Mouse (Mus musculus) heart, embryonic 13.5 days (tissue): ENCODE results near the gene Cadps. TPM values are rescaled to one million over a fixed set of nuclear protein-coding genes. Genes with fewer than 3 reads are reported as not detected.

Experiments
- ATAC-seq: fragments of 200-750 bp; cut with Nextera tagmentation; 2 replicates; pipeline ENCODE4 v1.8.0; 2017; ENCODE audit warnings: moderate TSS enrichment; ENCODE audit not compliant: insufficient number of reproducible peaks, low FRiP score, low TSS enrichment; ENCODE audit errors: extremely low read depth
- H3K27ac ChIP-seq: fragments of 300-500 bp; sonication (generic); replicated peaks from 2 replicates; pipeline ENCODE4 v1.5.1; 2015; ENCODE audit warnings: moderate library complexity, mild to moderate bottlenecking, inconsistent platforms
- H3K27me3 ChIP-seq: fragments of 300-500 bp; sonication (generic); replicated peaks from 2 replicates; pipeline ENCODE4 v1.6.1; 2015; ENCODE audit warnings: mild to moderate bottlenecking, inconsistent platforms
- H3K36me3 ChIP-seq: fragments of 300-500 bp; sonication (generic); 2 replicates; pipeline ENCODE4 v1.6.1; 2015; ENCODE audit warnings: mild to moderate bottlenecking, inconsistent platforms
- H3K4me1 ChIP-seq: fragments of 300-500 bp; sonication (generic); 2 replicates; pipeline ENCODE4 v1.6.1; 2015; ENCODE audit warnings: inconsistent platforms
- H3K4me2 ChIP-seq: fragments of 300-500 bp; sonication (generic); 2 replicates; pipeline ENCODE4 v1.6.1; 2015; ENCODE audit warnings: inconsistent platforms, mild to moderate bottlenecking, moderate library complexity
- H3K4me3 ChIP-seq: fragments of 300-500 bp; sonication (generic); 2 replicates; pipeline ENCODE4 v1.5.1; 2015; ENCODE audit warnings: moderate library complexity, mild to moderate bottlenecking, inconsistent platforms
- H3K9ac ChIP-seq: fragments of 300-500 bp; sonication (generic); 2 replicates; pipeline ENCODE4 v1.6.1; 2015; ENCODE audit warnings: inconsistent platforms, mild to moderate bottlenecking, moderate library complexity
- H3K9me3 ChIP-seq: fragments of 300-500 bp; sonication (generic); 2 replicates; pipeline ENCODE4 v1.6.1; 2016; ENCODE audit warnings: inconsistent platforms
- WGBS: fragments of 180-500 bp; shearing (Covaris S2); methylation state at CpG from one replicate; pipeline ENCODE4 v1.1.7; 2015; ENCODE audit warnings: mixed read lengths; 5-methylcytosine and 5-hydroxymethylcytosine counted together
- polyA plus RNA-seq: library from polyadenylated mRNA; unstranded; fragments of >200 nt; fragmentation: Nextera tagmentation; extraction: Ambion mirVana; gene quantifications from 2 replicates; pipeline ENCODE4 v1.2.1, GENCODE M21; 2015

Cadps gene
- polyA plus RNA-seq: 0.48 and 0.51 TPM in 2 replicates

DNA sequence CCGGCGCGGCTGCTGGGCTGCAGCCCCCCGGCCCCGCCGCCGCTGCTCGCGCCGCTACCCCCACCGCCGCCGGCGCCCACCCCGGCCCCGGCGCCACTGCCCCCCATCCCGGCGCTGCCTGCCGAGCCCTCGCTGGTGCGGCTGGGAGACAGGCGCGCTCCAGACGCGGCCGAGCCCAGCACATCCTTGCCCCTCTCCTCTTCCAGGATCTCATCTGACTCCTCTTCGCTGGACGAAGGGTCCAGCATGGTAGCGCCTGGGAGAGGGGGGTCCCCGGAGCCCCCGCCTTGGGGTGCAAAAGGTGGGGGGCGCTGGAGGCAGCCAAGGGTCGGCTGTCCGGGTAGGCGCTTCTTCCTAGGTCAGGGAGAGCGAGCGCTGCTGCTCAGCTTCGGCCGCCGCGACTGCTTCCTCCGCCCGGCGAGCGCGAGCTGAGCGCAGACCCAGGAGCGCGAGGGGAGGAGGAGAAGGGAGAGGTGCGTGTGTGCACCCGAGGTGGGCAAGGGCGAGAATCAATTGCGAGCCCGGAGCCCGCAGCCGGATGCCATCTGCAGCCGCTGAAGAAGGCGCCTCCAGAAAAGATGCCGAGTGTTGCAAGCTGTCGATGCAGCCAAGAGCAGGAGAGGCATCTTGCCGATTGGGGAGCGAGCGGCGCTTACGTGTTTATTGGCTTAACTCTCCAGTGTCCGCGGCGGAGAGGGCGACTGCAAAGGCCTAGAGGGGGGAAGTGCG lies at the start of gene Cadps:
Gene Cadps, minus strand, starts transcription at position 589 of the 729 bp plus-strand sequence.
- H3K4me2 ChIP-seq: peak within 1 kb of the TSS; percentile 94
- peak within 1 kb of the TSS; percentile 82 for H3K9ac ChIP-seq
- H3K27me3 ChIP-seq: peaks cover 28% of the 10 kb centered on the region
- WGBS: under 1% methylated on average over 67 of the region's 71 CpGs
- no peak for ATAC-seq
- H3K36me3 ChIP-seq: no peaks in the 10 kb centered on the region
- H3K9me3 ChIP-seq: peaks cover 4% of the 10 kb centered on the region; the same call in 1 of the 2 replicates
- peak within 1 kb of the TSS; percentile 87 for H3K27ac ChIP-seq
- peak within 1 kb of the TSS; percentile 70 for H3K4me3 ChIP-seq
- H3K4me1 ChIP-seq: peaks cover 26% of the 10 kb centered on the region

DNA sequence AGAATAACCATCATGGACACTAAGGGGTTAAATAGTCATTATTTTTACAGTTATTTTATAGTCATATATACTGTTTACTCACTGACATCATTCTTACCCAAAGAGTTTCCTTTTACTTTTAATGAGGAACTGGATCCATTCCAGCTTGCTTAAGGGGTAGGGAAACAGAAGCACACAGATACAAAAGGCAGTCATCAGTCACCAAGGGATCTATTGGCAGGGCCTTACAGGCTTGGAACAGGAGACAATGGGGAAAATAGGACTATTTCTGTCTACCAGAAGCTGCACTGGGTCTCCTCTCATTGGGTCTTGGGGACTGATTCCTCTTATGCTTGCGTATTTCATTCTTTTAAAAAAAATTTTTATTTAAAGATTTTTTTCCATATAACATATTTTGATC lies 46.7 kb upstream of the Cadps start:
- H3K36me3 ChIP-seq: no peaks in the 10 kb centered on the region
- no peaks in the 10 kb centered on the region for H3K4me1 ChIP-seq
- H3K4me2 ChIP-seq: no peak overlapping the region
- no peak for ATAC-seq
- no peak overlapping the region for H3K9ac ChIP-seq
- no peaks in the 10 kb centered on the region for H3K9me3 ChIP-seq
- no peak overlapping the region for H3K4me3 ChIP-seq
- WGBS: 90% methylated on average over 1 of the region's 1 CpGs
- H3K27me3 ChIP-seq: no peaks in the 10 kb centered on the region
- no peak overlapping the region for H3K27ac ChIP-seq

DNA sequence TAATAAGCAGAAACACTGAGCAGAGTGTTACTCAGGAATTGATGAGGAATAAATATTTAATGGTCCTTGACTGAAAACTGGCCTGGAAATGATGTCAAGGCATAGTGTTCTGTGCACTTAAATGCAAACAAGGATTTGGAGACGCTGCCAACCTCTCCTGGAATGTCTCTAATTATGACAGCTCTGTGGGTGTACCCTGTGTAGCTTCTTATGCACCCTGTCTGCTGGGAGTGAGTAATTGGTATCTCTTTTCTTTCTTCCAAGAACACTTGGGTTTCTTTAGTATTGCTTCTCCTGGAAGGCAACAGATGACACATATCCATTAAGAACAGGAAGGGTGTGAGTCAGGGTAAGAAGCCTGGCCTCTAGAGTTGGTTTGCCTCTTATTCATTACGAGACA lies 42.4 kb upstream of the Cadps start:
- 57% methylated on average over 2 of the region's 2 CpGs for WGBS
- Histone ChIP-seq H3K36me3 (no peaks in the 10 kb centered on the region), H3K4me3 (no peak overlapping the region), H3K9ac (no peak overlapping the region), H3K9me3 (no peaks in the 10 kb centered on the region), H3K4me1 (no peaks in the 10 kb centered on the region), H3K27me3 (no peaks in the 10 kb centered on the region), H3K27ac (no peak overlapping the region), H3K4me2 (no peak overlapping the region)
- ATAC-seq: no peak

DNA sequence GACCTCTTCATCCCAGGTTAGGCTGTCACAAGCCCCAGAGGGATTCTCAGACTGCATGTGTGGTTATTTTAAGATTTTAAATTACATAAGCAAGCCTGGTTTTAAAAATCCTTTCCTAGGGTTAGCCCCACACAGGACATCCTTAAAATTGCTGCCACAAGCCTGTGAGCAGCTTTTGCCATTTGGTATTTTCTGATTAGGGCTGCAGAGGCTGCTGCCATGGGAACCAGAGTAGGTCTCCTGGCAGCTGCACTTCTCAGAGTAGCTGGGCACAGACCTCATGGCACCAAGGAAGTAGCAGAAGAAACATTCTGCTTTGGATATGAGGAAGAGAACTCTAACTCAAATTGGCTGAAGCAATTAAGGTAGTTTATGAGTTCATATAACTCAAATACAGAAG lies 21.0 kb upstream of the Cadps start:
- no peak overlapping the region for H3K27ac ChIP-seq
- H3K4me1 ChIP-seq: no peaks in the 10 kb centered on the region
- H3K9me3 ChIP-seq: no peaks in the 10 kb centered on the region
- H3K36me3 ChIP-seq: no peaks in the 10 kb centered on the region
- no peak overlapping the region for H3K4me2 ChIP-seq
- H3K9ac ChIP-seq: no peak overlapping the region
- no peak for ATAC-seq
- H3K27me3 ChIP-seq: no peaks in the 10 kb centered on the region
- no peak overlapping the region for H3K4me3 ChIP-seq

DNA sequence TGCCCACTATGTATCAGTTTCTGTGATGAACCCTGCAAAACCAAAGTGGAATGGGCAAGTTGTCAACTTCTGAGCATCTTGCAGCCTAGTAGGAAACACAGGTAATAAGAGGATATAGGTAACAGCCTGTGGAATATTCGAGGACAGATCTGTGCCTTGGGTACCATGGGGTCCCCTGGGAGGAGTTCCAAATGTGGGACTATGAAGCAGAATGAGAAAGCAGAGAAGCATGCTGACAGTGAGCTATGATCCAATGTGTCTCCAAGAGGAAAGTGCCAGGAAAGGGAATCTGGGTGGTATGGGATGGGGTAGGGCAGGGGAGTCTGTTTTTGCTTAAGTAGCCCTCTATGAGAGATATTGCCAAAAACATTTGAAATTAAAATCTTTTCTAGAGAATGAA lies 16.6 kb upstream of the Cadps start:
- no peaks in the 10 kb centered on the region for H3K27me3 ChIP-seq
- 44% methylated on average over 1 of the region's 1 CpGs for WGBS

DNA sequence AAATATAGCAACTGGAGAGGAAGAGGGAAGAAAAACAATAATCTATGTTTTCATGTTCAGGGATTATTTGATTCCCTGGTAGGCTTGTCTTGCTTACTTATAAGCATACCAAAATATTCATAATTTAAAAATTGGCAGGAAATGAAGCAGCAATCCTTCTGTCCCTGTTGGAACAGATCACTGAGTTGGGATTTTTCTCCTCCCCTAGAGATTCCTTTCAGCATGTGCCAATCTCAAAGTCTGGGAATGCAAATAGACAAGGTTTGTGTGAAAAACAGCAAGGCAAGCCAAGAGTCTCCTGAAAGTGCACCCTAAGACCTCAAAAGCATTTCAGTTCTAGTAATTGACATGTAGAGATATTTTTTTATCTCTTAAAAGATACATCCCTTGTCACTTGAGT lies 16.1 kb upstream of the Cadps start:
- Histone ChIP-seq H3K36me3 (no peaks in the 10 kb centered on the region), H3K27ac (no peak overlapping the region), H3K4me2 (no peak overlapping the region), H3K9ac (no peak overlapping the region), H3K9me3 (no peaks in the 10 kb centered on the region), H3K4me3 (no peak overlapping the region), H3K27me3 (no peaks in the 10 kb centered on the region), H3K4me1 (no peaks in the 10 kb centered on the region)
- no peak for ATAC-seq

More for the DNA sequence above, 16.6 kb upstream of the Cadps start:
- Histone ChIP-seq H3K4me3 (no peak overlapping the region), H3K27ac (no peak overlapping the region), H3K4me2 (no peak overlapping the region), H3K4me1 (no peaks in the 10 kb centered on the region), H3K36me3 (no peaks in the 10 kb centered on the region), H3K9me3 (no peaks in the 10 kb centered on the region), H3K9ac (no peak overlapping the region)
- ATAC-seq: no peak

DNA sequence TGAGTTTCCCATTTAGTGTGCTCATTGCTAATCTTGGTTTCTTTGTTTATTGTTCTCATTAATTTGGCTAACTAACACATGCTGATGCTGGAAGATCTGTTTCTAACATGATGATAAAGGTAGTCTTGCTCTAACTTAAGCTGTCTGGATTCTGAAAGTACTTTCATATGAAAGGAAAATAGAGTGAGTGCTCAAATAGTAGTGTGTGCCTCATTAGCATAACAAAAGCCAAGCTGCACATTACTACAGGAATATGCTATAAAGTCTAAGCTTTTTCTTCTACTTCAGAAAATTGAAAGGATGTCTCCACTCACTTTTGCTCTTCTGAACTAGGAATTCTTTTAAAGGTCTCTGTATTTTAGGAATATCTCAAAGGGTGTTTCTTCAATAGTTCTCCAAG lies 15.4 kb upstream of the Cadps start:
- Histone ChIP-seq H3K9ac (no peak overlapping the region), H3K27ac (no peak overlapping the region), H3K9me3 (no peaks in the 10 kb centered on the region), H3K4me2 (no peak overlapping the region), H3K36me3 (no peaks in the 10 kb centered on the region), H3K27me3 (no peaks in the 10 kb centered on the region), H3K4me3 (no peak overlapping the region), H3K4me1 (no peaks in the 10 kb centered on the region)
- no peak for ATAC-seq

DNA sequence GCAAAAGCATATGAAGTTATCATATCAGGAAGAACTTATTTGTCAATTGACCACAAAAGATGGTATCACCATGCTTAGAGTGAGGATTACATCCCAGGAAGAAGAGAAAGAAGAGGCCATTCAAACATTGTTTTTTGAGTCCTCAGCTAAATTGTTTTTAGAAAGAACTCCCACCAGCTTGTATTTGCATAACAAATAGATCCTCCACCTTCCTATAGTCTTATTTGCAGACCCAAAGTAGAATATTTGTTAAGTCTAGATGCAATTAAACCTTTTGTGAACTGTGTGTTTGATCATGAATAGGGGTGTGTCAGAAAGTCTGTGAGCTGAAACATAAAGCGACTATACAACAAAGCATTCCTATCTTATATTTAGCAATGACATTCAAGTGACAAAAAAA lies 15.0 kb upstream of the Cadps start:
- Histone ChIP-seq H3K4me3 (no peak overlapping the region), H3K4me2 (no peak overlapping the region), H3K9ac (no peak overlapping the region), H3K36me3 (no peaks in the 10 kb centered on the region), H3K27me3 (no peaks in the 10 kb centered on the region), H3K27ac (no peak overlapping the region), H3K4me1 (no peaks in the 10 kb centered on the region), H3K9me3 (no peaks in the 10 kb centered on the region)
- no peak for ATAC-seq
- 27% methylated on average over 1 of the region's 1 CpGs for WGBS

DNA sequence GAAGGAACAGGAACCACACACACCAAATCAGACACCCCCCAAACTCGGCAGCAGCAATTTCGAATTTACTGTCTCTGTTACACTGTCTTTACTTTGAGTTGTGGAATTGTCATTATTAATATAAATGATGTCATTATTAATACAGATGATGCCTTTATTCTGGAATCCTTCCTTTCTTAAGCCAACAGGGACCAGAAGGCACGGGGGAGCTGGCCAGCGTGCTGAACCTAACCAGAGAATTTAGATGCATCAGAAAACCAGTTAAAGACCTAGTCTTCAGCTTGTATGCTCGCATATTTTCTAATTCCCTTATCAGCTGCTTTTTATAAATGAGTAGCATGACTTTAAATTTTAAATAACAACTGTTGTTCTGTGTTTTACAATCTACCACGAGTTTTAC lies 902 bp upstream of the Cadps start:
- H3K27ac ChIP-seq: no peak overlapping the region
- H3K27me3 ChIP-seq: peaks cover 28% of the 10 kb centered on the region
- 11% methylated on average over 6 of the region's 6 CpGs for WGBS
- ATAC-seq: no peak
- peaks cover 26% of the 10 kb centered on the region for H3K4me1 ChIP-seq
- no peak overlapping the region for H3K4me3 ChIP-seq
- H3K9me3 ChIP-seq: peaks cover 4% of the 10 kb centered on the region; the same call in 1 of the 2 replicates
- no peaks in the 10 kb centered on the region for H3K36me3 ChIP-seq
- H3K4me2 ChIP-seq: 0 out of 2 replicates have a peak overlapping the region, but pooled peaks have one; percentile 94
- H3K9ac ChIP-seq: no peak overlapping the region

DNA sequence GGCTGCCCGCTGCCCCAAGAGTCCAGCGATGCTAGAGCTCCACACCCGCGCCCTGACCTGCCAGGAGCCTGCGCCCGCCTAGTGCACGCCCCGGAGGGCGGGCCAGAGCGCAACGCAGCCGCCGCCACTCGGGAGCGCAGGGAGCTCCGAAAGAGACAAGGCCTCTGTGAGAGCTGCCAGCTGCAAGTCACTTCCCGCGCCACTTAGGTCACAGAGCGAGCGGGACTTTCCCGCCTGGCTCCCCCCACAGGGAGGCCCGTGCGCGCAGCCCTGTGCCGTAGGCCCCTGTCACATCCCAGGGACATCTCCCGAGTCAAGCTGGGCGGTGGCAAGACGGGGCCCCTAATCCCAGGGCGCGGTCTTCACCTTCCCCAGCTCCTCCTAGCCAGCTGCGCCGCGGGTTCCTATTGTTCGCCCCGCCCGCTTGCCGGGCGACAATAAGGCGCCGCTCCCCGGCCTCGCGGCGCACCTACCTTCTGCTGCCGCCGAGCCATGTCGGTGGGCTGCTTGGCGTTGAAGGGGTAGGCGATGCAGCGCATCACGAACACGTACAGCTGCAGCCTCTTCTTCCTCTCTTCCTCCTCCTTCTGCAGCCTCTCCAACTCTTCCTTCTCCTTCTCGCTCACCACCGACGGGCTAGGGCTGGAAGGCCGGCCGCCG lies 918 bp downstream of the Cadps start:
- Histone ChIP-seq H3K4me2 (peak overlapping the region; percentile 94), H3K36me3 (no peaks in the 10 kb centered on the region), H3K9me3 (peaks cover 4% of the 10 kb centered on the region; the same call in 1 of the 2 replicates), H3K27me3 (peaks cover 28% of the 10 kb centered on the region), H3K27ac (peak overlapping the region; percentile 87), H3K4me3 (peak overlapping the region; percentile 70), H3K4me1 (peaks cover 26% of the 10 kb centered on the region), H3K9ac (peak overlapping the region; percentile 82)
- WGBS: under 1% methylated on average over 58 of the region's 58 CpGs
- ATAC-seq: peak; percentile 48; the same call in 1 of the 2 replicates

DNA sequence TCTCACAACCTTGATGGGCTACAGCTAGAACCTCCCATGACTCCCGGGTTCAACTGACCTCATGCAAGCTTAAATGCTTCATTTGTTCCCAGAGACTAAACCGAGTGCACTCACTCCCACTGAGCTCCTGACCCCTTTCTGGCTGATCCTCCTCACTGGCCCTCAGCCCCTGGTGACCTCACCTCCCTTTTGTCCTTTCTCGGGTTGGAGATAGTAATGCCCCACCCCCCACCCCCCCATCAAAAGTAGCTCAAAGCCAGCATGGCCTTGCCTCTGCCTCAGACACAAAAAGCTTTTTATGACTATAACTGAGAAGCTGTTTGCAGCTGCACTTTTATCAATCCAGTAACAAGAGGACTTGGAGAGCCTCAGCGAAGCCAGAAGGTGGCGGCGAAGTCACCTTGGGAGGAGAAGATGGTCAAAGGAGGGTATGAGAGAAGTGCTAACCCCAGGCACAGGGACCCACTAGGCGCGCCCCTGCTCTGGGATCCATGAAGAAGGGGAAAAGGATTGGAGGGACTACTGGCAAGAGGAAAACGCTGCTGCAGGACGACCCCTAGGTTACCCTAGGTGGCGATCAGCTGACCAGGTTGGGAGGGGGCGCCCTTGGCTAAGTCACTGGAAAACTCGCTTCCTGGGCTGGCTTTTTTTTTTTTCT lies 1.6 kb downstream of the Cadps start:
- H3K9ac ChIP-seq: peak overlapping the region; percentile 82
- no peaks in the 10 kb centered on the region for H3K9me3 ChIP-seq
- no peak for ATAC-seq
- peak overlapping the region; percentile 70 for H3K4me3 ChIP-seq
- peak overlapping the region; percentile 87 for H3K27ac ChIP-seq
- no peaks in the 10 kb centered on the region for H3K36me3 ChIP-seq
- whole genome bisulfite sequencing: 1% methylated on average over 13 of the region's 13 CpGs
- H3K27me3 ChIP-seq: peaks cover 28% of the 10 kb centered on the region
- H3K4me2 ChIP-seq: peak overlapping the region; percentile 94
- peaks cover 26% of the 10 kb centered on the region for H3K4me1 ChIP-seq
